Mouse (Mus musculus) MEL (cell line): Measurements from ENCODE around the gene Olfr101. TPM values are rescaled to one million over a fixed set of nuclear protein-coding genes. Genes with fewer than 3 reads are reported as not detected.

Experiments
- DNase-seq: peaks from one replicate; pipeline ENCODE4 v3.0.0; 2011; ENCODE audit warnings: low read depth, low spot score
- H3K27ac ChIP-seq: 2 replicates; pipeline ENCODE4 v1.5.1; 2012; ENCODE audit warnings: low read depth, mild to moderate bottlenecking, control low read depth, low read length, moderate library complexity; ENCODE audit not compliant: control insufficient read depth
- H3K27me3 ChIP-seq, 2 experiments: fragments of 150-350 bp in 1 of 2; sonication (generic) in 1 of 2; 2 replicates each; pipeline ENCODE4 v1.6.1; 2012; ENCODE audit warnings: low read length in 2 of 2, mild to moderate bottlenecking in 2 of 2, improper control_type of control experiment in 1 of 2, moderate library complexity in 1 of 2; ENCODE audit not compliant: insufficient read depth in 2 of 2, control insufficient read depth in 1 of 2
- H3K36me3 ChIP-seq, 2 experiments: 2 replicates each; pipeline ENCODE4 v1.6.1; 2012 to 2014; ENCODE audit warnings: low read length in 2 of 2, improper control_type of control experiment in 1 of 2, inconsistent platforms in 1 of 2, mild to moderate bottlenecking in 1 of 2; ENCODE audit not compliant: insufficient read depth in 2 of 2, control insufficient read depth in 1 of 2
- H3K4me1 ChIP-seq, 2 experiments: fragments of 150-350 bp in 1 of 2; sonication (generic) in 1 of 2; 2 replicates each; pipeline ENCODE4 v1.6.1; 2012; ENCODE audit warnings: low read length in 2 of 2, improper control_type of control experiment in 1 of 2, mild to moderate bottlenecking in 1 of 2; ENCODE audit not compliant: insufficient read depth in 2 of 2, control insufficient read depth in 1 of 2
- H3K4me3 ChIP-seq, 2 experiments: fragments of 150-350 bp in 1 of 2; sonication (generic) in 1 of 2; 2 replicates each; pipeline ENCODE4 v1.5.1; 2012; ENCODE audit warnings: low read depth in 2 of 2, low read length in 2 of 2, mild to moderate bottlenecking in 2 of 2, moderate library complexity in 2 of 2, control low read depth in 1 of 2, improper control_type of control experiment in 1 of 2; ENCODE audit not compliant: control insufficient read depth in 1 of 2, insufficient read depth in 1 of 2
- H3K79me2 ChIP-seq: 2 replicates; pipeline ENCODE4 v1.6.1; 2012; ENCODE audit warnings: mild to moderate bottlenecking, low read length, moderate library complexity; ENCODE audit not compliant: control insufficient read depth, poor library complexity, insufficient read depth
- H3K9ac ChIP-seq: 2 replicates; pipeline ENCODE4 v1.6.1; 2012; ENCODE audit warnings: low read depth, mild to moderate bottlenecking, control low read depth, low read length, moderate library complexity; ENCODE audit not compliant: control insufficient read depth, poor library complexity, severe bottlenecking
- H3K9me3 ChIP-seq: fragments of 150-350 bp; sonication (generic); replicated peaks from 2 replicates; pipeline ENCODE4 v1.6.1; 2012; ENCODE audit warnings: mild to moderate bottlenecking, low read length, improper control_type of control experiment, moderate library complexity; ENCODE audit not compliant: insufficient read depth
- CHD2 ChIP-seq: IDR thresholded peaks from 2 replicates; pipeline ENCODE4 v1.6.1; 2011; ENCODE audit warnings: low read length, improper control_type of control experiment
- CTCF ChIP-seq, 3 experiments: IDR thresholded peaks in 2 of 3; conservative IDR thresholded peaks in 1 of 3; 2 replicates each; pipeline ENCODE4 v1.5.1; 2011 to 2012; ENCODE audit warnings: low read length in 3 of 3, low read depth in 2 of 3, mild to moderate bottlenecking in 2 of 3, improper control_type of control experiment in 1 of 3, inconsistent platforms in 1 of 3, mixed read lengths in 1 of 3, moderate library complexity in 1 of 3; ENCODE audit not compliant: control insufficient read depth in 1 of 3, insufficient read depth in 1 of 3, poor library complexity in 1 of 3, severe bottlenecking in 1 of 3
- ELF1 ChIP-seq: IDR thresholded peaks from 2 replicates; pipeline ENCODE4 v1.6.1; 2014; ENCODE audit warnings: low read depth, mild to moderate bottlenecking, inconsistent platforms, low read length, improper control_type of control experiment, moderate library complexity
- GABPA ChIP-seq: IDR thresholded peaks from 2 replicates; pipeline ENCODE4 v1.6.1; 2012; ENCODE audit warnings: low read depth, mild to moderate bottlenecking, inconsistent platforms, low read length, improper control_type of control experiment, moderate library complexity
- GATA1 ChIP-seq: IDR thresholded peaks from 2 replicates; pipeline ENCODE4 v1.6.1; 2011; ENCODE audit warnings: low read depth, low read length, improper control_type of control experiment
- HCFC1 ChIP-seq: IDR thresholded peaks from 2 replicates; pipeline ENCODE4 v1.6.1; 2012; ENCODE audit warnings: low read depth, mild to moderate bottlenecking, inconsistent platforms, low read length, improper control_type of control experiment, moderate library complexity
- MAFK ChIP-seq: IDR thresholded peaks from 2 replicates; pipeline ENCODE4 v1.6.1; 2011; ENCODE audit warnings: low read depth, mild to moderate bottlenecking, low read length, improper control_type of control experiment, borderline replicate concordance
- MYB ChIP-seq: IDR thresholded peaks from 2 replicates; pipeline ENCODE4 v1.6.1; 2011; ENCODE audit warnings: mild to moderate bottlenecking, low read depth, low read length, improper control_type of control experiment
- POLR2A ChIP-seq, 2 experiments: IDR thresholded peaks; 2 replicates each; pipeline ENCODE4 v1.6.1; 2011 to 2012; ENCODE audit warnings: low read length in 2 of 2, mild to moderate bottlenecking in 2 of 2, control low read depth in 1 of 2, improper control_type of control experiment in 1 of 2, low read depth in 1 of 2, moderate library complexity in 1 of 2; ENCODE audit not compliant: control insufficient read depth in 1 of 2, insufficient read depth in 1 of 2, poor library complexity in 1 of 2
- RCOR1 ChIP-seq: IDR thresholded peaks from 2 replicates; pipeline ENCODE4 v1.6.1; 2012; ENCODE audit warnings: low read depth, mild to moderate bottlenecking, inconsistent platforms, low read length, improper control_type of control experiment
- SIN3A ChIP-seq: IDR thresholded peaks from 2 replicates; pipeline ENCODE4 v1.6.1; 2012; ENCODE audit warnings: low read length, improper control_type of control experiment, inconsistent platforms
- SMC3 ChIP-seq: IDR thresholded peaks from 2 replicates; pipeline ENCODE4 v1.6.1; 2011; ENCODE audit warnings: low read depth, low read length, improper control_type of control experiment
- ZNF384 ChIP-seq: IDR thresholded peaks from 2 replicates; pipeline ENCODE4 v1.6.1; 2012; ENCODE audit warnings: low read depth, mild to moderate bottlenecking, inconsistent platforms, low read length, improper control_type of control experiment
- polyA plus RNA-seq, 2 experiments: library from polyadenylated mRNA; stranded (reverse) in 1 of 2; unstranded in 1 of 2; fragments of >175 nt in 1 of 2; fragments of >200 nt in 1 of 2; gene quantifications; 2 replicates each; pipeline versions ENCODE4 v1.2.1 to v1.2.4; 2012; ENCODE audit warnings: low replicate concordance in 2 of 2, low read depth in 1 of 2; ENCODE audit not compliant: insufficient read length in 2 of 2, insufficient read depth in 1 of 2, missing spikeins in 1 of 2
- total RNA-seq: library from RNA; depleted of rRNA; stranded (reverse); fragments of 300-350 nt; gene quantifications from 2 replicates; pipeline ENCODE4 v1.2.3, GENCODE M21; 2012; rRNA removed

The Olfr101 gene
- not detected in 2 replicates for total RNA-seq
- not detected for polyA plus RNA-seq

DNA sequence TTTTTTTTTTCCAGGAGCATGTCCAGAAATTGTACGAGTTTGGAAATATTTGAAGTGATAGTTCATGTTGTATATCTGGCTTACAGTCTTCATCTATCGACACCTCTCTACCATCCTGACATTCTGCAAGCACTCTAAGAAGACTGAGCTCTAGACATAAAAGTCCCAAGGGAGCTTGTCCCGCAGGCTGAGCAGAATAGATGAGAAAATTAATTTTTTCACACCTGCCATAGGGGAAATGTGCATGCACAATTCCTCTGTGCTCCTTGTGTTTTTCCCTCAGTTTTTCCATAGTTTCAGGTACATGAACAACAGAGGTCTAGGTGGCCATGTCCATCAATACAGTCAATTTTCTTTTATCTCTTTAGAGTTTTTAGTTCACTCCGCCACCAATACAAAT lies at the start of gene Olfr101:
Olfr101 (minus strand) TSS at position 101 of the 400 bp plus-strand sequence.
- Histone ChIP-seq H3K79me2 (no peaks in the 10 kb centered on the region), H3K27me3 (no peaks in the 10 kb centered on the region), H3K4me1 (no peaks in the 10 kb centered on the region), H3K9ac (no peak within 1 kb of the TSS), H3K9me3 (no peaks in the 10 kb centered on the region), H3K36me3 (no peaks in the 10 kb centered on the region), H3K4me3 (no peak within 1 kb of the TSS), H3K27ac (no peak within 1 kb of the TSS)
- TF ChIP-seq MAFK: no peak
- no peak for DNase-seq

- no peak for DNase-seq
- H3K4me3 ChIP-seq: no peak within 1 kb of the TSS
- no peak within 1 kb of the TSS for H3K27ac ChIP-seq
- no peaks in the 10 kb centered on the region for H3K9me3 ChIP-seq
- H3K79me2 ChIP-seq: no peaks in the 10 kb centered on the region
- no peak within 1 kb of the TSS for H3K9ac ChIP-seq
- H3K27me3 ChIP-seq: no peaks in the 10 kb centered on the region
- no peaks in the 10 kb centered on the region for H3K4me1 ChIP-seq
- TF ChIP-seq GATA1: no peak
- no peak for TF ChIP-seq SIN3A
- no peak for TF ChIP-seq SMC3
- no peak for TF ChIP-seq CTCF (IDR thresholded peaks at IDR 0.05 in 2 of 3, conservative IDR thresholded peaks at IDR 0.05 in 1 of 3; ENCODE audit: control insufficient read depth in 1 of 3, insufficient read depth in 1 of 3, low read depth in 2 of 3, low read length in 3 of 3, poor library complexity in 1 of 3, severe bottlenecking in 1 of 3)
- no peak for TF ChIP-seq GABPA
- no peak for TF ChIP-seq HCFC1
- TF ChIP-seq ELF1: no peak
- TF ChIP-seq CHD2: no peak
- no peak for TF ChIP-seq RCOR1
- no peak for TF ChIP-seq MAFK
- no peak for TF ChIP-seq POLR2A (IDR thresholded peaks at IDR 0.05; ENCODE audit: control insufficient read depth in 1 of 2, insufficient read depth in 1 of 2, low read depth in 1 of 2, low read length in 2 of 2, poor library complexity in 1 of 2)
- TF ChIP-seq, all 39 proteins: peak for 0
- no peaks in the 10 kb centered on the region for H3K36me3 ChIP-seq
These were observed 35.5 kb upstream of the Olfr101 start, which contains the start of gene Olfr103 for GRCm38 (mm10) chr17:37339598-37339997. TSS of gene Olfr103 (minus strand) at chr17:37339698.

DNA sequence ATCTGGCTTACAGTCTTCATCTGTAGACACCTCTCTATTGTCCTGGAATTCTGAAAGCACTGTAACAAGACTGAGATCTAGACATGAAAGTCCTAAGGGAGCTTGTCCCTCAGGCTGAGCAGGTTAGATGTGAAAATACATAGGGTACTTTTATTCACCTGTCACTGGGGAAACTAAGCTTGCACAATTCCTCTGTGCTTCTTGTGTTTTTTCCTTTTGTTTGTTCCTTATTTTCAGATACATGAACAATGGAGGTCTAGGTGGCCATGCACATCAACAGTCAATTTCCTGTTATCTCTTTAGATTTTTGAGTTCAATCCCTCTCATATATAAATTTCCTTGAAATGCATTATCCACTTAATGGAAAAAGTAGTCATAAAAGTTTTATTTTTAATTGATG lies 12.8 kb upstream of the Olfr101 start, which contains the start of gene Olfr102:
Olfr102 (minus strand) TSS at position 101 of the 400 bp plus-strand sequence.
- Histone ChIP-seq H3K27ac (no peak within 1 kb of the TSS), H3K9ac (no peak within 1 kb of the TSS), H3K27me3 (no peaks in the 10 kb centered on the region), H3K79me2 (no peaks in the 10 kb centered on the region), H3K4me1 (no peaks in the 10 kb centered on the region), H3K9me3 (no peaks in the 10 kb centered on the region), H3K4me3 (no peak within 1 kb of the TSS), H3K36me3 (no peaks in the 10 kb centered on the region)
- DNase-seq: no peak
- TF ChIP-seq ELF1 (no peak), ZNF384 (no peak), MYB (no peak)
